Mouse (Mus musculus) cerebellum, adult 2 months (tissue): ENCODE measurements at regions not wholly inside any gene's neighbourhood (a gene's known extent, or its start where the extent isn't known, plus 50 kb on each side); places are given as distances from the start of the nearest gene placed in this dataset.

Experiments
- DNase-seq, 2 experiments: peaks; one replicate each; pipeline ENCODE4 v3.0.0; 2021
- H3K27ac ChIP-seq: fragments of 200-500 bp; 2 replicates; pipeline ENCODE4 v1.5.1; 2012; ENCODE audit warnings: low read length, control low read depth, inconsistent platforms; ENCODE audit not compliant: insufficient read depth
- H3K27me3 ChIP-seq: fragments of 200-500 bp; 2 replicates; pipeline ENCODE4 v1.6.1; 2012; ENCODE audit warnings: inconsistent platforms, mild to moderate bottlenecking, low read length, moderate library complexity; ENCODE audit not compliant: control insufficient read depth, insufficient read depth
- H3K4me1 ChIP-seq: fragments of 200-500 bp; 2 replicates; pipeline ENCODE4 v1.6.1; 2011; ENCODE audit warnings: low read length; ENCODE audit not compliant: control insufficient read depth, insufficient read depth
- H3K4me3 ChIP-seq: fragments of 200-500 bp; replicated peaks from 2 replicates; pipeline ENCODE3; 2011; ENCODE audit warnings: mild to moderate bottlenecking, low read depth, low read length, control low read depth; ENCODE audit not compliant: insufficient read depth
- CTCF ChIP-seq: fragments of 200-500 bp; IDR thresholded peaks from 2 replicates; pipeline ENCODE4 v1.5.1; 2011; ENCODE audit warnings: low read depth, mild to moderate bottlenecking, control low read depth, low read length, moderate library complexity, borderline replicate concordance; ENCODE audit not compliant: insufficient read depth
- POLR2A ChIP-seq: fragments of 200-500 bp; IDR thresholded peaks from 2 replicates; pipeline ENCODE4 v1.6.1; 2011; ENCODE audit warnings: low read length, control low read depth, borderline replicate concordance; ENCODE audit not compliant: insufficient read depth
- WGBS: fragments of 180-500 bp; shearing (Covaris S2); methylation state at CpG from one replicate; pipeline ENCODE4 v1.1.7; 2018; 5-methylcytosine and 5-hydroxymethylcytosine counted together

DNA sequence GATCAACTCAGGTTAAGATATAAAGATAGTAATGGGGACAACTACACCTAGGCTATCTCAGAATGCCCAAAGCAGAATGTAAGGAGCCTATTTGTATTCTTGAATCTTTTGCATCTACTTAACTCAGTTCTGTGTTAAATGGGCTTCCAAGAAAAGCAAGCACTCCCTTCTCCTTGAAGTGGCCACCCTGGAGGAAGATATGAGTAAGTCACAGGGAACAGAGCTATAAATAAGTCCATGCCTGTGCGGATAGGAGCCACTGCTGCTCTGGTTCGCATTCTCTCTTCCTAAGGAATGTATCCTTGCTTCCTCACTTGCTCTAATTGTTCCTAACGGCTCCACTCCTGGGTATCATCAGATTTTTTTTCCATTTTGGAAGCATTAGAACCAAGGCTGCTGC lies 179.8 kb downstream of the Rybp start:
- H3K27me3 ChIP-seq, result no peaks in the 10 kb centered on the region; the same call in 1 of the 2 replicates
- H3K4me3 ChIP-seq, result no peak overlapping the region
- H3K27ac ChIP-seq, result no peak overlapping the region
- TF ChIP-seq CTCF, result no peak
- TF ChIP-seq POLR2A, result no peak
- WGBS, result 90% methylated on average over 3 of the region's 3 CpGs
- no peak for DNase-seq
- H3K4me1 ChIP-seq, result peaks cover 12% of the 10 kb centered on the region

- no peak overlapping the region for H3K4me3 ChIP-seq
- H3K4me1 ChIP-seq, result peaks cover 12% of the 10 kb centered on the region
- 96% methylated on average over 5 of the region's 5 CpGs for WGBS
- no peak for DNase-seq
- H3K27me3 ChIP-seq, result peaks cover 1% of the 10 kb centered on the region; the same call in 1 of the 2 replicates
- no peak overlapping the region for H3K27ac ChIP-seq
- TF ChIP-seq CTCF, result no peak
- TF ChIP-seq POLR2A, result no peak
These were observed 180.2 kb downstream of the Rybp start for GRCm38 (mm10) chr6:100107066-100107465.

- WGBS, result 89% methylated on average over 4 of the region's 4 CpGs
- Histone ChIP-seq H3K4me1 (no peaks in the 10 kb centered on the region), H3K4me3 (no peak overlapping the region), H3K27me3 (peaks cover 1% of the 10 kb centered on the region; the same call in 1 of the 2 replicates), H3K27ac (no peak overlapping the region)
- TF ChIP-seq CTCF (no peak), POLR2A (no peak)
- no peak for DNase-seq
These were observed 186.6 kb downstream of the Rybp start for GRCm38 (mm10) chr6:100100565-100101133.

GRCm38 (mm10) chr6:100096393-100097125 lies 190.7 kb downstream of the Rybp start:
- H3K27me3 ChIP-seq, result no peaks in the 10 kb centered on the region
- H3K4me1 ChIP-seq, result no peaks in the 10 kb centered on the region
- WGBS, result 85% methylated on average over 13 of the region's 13 CpGs
- H3K4me3 ChIP-seq, result no peak overlapping the region
- TF ChIP-seq CTCF, result no peak
- TF ChIP-seq POLR2A, result no peak
- H3K27ac ChIP-seq, result no peak overlapping the region
- DNase-seq, result no peak

GRCm38 (mm10) chr6:100094653-100095217 lies 192.6 kb downstream of the Rybp start:
- H3K27me3 ChIP-seq, result no peaks in the 10 kb centered on the region
- no peak for TF ChIP-seq CTCF
- no peak for TF ChIP-seq POLR2A

DNA sequence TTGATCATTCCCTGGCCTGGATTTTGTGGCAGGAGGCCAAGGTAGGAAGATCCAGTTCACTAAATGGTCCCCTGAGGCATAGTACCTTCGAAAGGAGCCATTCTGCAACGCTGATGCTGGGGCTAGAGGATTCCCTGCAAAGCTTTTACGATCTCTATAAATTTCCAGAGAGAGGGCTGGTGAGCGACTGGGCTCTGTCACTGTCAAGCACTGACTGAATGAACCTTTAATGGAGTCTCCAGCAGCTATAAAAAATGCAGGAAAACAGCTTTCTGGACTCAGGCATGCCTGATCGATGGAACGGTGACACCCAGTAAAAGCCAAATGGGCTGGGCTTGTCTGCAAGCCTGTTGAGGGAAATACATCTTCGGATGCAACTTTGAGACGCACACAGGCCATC lies 194.4 kb downstream of the Rybp start:
- DNase-seq, result no peak
- H3K27ac ChIP-seq, result no peak overlapping the region
- H3K27me3 ChIP-seq, result no peaks in the 10 kb centered on the region
- TF ChIP-seq CTCF (no peak), POLR2A (no peak)
- no peaks in the 10 kb centered on the region for H3K4me1 ChIP-seq
- no peak overlapping the region for H3K4me3 ChIP-seq
- WGBS, result 59% methylated on average over 8 of the region's 8 CpGs

More at GRCm38 (mm10) chr6:100094653-100095217, 192.6 kb downstream of the Rybp start:
- no peak for DNase-seq
- Histone ChIP-seq H3K4me3 (no peak overlapping the region), H3K4me1 (no peaks in the 10 kb centered on the region), H3K27ac (no peak overlapping the region)
- WGBS, result 98% methylated on average over 6 of the region's 6 CpGs

DNA sequence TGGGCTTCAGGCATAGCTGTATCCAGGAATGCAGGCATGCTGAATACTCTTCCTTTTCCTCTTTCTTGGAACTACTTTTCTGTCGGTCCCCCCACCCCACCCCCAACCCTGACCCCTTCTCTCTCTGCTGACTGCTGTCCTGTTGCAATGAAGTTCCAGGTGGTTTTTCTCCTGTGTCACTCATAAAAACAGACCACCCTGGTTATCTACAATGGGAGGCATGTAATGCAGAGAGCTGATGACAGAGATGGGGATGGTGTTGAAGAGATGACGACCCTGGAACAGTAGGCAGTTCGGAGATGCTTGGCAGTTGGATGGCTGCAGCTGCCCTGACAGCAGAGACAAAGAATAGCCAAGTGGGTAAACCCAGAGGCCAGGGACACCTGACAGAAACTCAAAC lies 195.5 kb downstream of the Rybp start:
- TF ChIP-seq CTCF (no peak), POLR2A (no peak)
- 60% methylated on average over 3 of the region's 3 CpGs for WGBS
- Histone ChIP-seq H3K4me1 (no peaks in the 10 kb centered on the region), H3K4me3 (no peak overlapping the region), H3K27me3 (no peaks in the 10 kb centered on the region), H3K27ac (no peak overlapping the region)
- DNase-seq, result no peak

DNA sequence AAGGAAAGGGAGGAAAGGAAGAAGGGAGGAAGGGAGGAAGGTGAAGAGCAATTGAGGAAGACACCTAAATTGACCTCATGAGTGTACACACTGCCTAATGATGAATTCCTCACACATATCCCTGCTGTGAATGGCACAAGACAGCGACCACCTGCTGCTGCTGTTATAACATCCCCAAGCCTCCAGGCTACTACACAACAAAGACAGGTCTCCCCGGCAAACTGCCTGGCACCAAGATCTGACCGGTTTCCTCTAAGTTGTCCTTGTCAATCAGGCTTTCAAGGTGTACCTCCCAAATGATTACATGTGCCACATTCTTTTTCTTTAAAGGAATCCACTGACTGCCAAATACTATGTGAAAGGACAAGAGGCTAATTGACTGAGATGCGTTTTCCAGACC lies 198.7 kb downstream of the Rybp start:
- H3K4me1 ChIP-seq, result no peaks in the 10 kb centered on the region
- no peak for DNase-seq
- no peak overlapping the region for H3K4me3 ChIP-seq
- 53% methylated on average over 4 of the region's 4 CpGs for WGBS
- no peak overlapping the region for H3K27ac ChIP-seq
- TF ChIP-seq CTCF (no peak), POLR2A (no peak)
- H3K27me3 ChIP-seq, result no peaks in the 10 kb centered on the region
